Mouse (Mus musculus): ENCODE results near the gene Dnah10.
A peak's percentile ranks its signal among the peaks of the same experiment; 100 is the strongest.
"Not testable (repeated sequence)": the region's sequence is repeated elsewhere in the genome, so short reads cannot be mapped to it uniquely, and the experiment has no call there.

The Dnah10 gene

GRCm38 (mm10) chr5:124724997-124725396, at the start of gene Dnah10:
Gene Dnah10 (plus strand): TSS chr5:124725085.
- no peak for DNase-seq (ENCODE audit: low spot score in 2 of 2)

- DNase-seq (ENCODE audit: low spot score in 2 of 2) = no peak
Measured at GRCm38 (mm10) chr5:124713741-124714140, 11.1 kb upstream of the Dnah10 start.

- DNase-seq (ENCODE audit: low spot score in 2 of 2) = no peak
Measured at GRCm38 (mm10) chr5:124715135-124715534, 9.8 kb upstream of the Dnah10 start.

- DNase-seq (ENCODE audit: low spot score in 2 of 2) = no peak
Measured at GRCm38 (mm10) chr5:124717969-124718368, 6.9 kb upstream of the Dnah10 start.

- DNase-seq (ENCODE audit: low spot score in 2 of 2) = no peak
Measured at GRCm38 (mm10) chr5:124718396-124718795, 6.5 kb upstream of the Dnah10 start.

- DNase-seq (ENCODE audit: low spot score in 2 of 2) = no peak
Measured at GRCm38 (mm10) chr5:124723125-124723524, 1.8 kb upstream of the Dnah10 start.

GRCm38 (mm10) chr5:124729662-124730206, 4.8 kb downstream of the Dnah10 start:
- DNase-seq (ENCODE audit: low spot score in 2 of 2) = no peak

- no peak for DNase-seq (ENCODE audit: low spot score in 2 of 2)
Measured at GRCm38 (mm10) chr5:124733961-124734360, 9.1 kb downstream of the Dnah10 start.

GRCm38 (mm10) chr5:124741898-124742599, 17.2 kb downstream of the Dnah10 start:
- no peak for DNase-seq (ENCODE audit: low spot score in 2 of 2)

GRCm38 (mm10) chr5:124743841-124744240, 19.0 kb downstream of the Dnah10 start:
- DNase-seq (ENCODE audit: low spot score in 2 of 2) = no peak

- DNase-seq (ENCODE audit: low spot score in 2 of 2) = no peak
Measured at GRCm38 (mm10) chr5:124746220-124746619, 21.3 kb downstream of the Dnah10 start.

GRCm38 (mm10) chr5:124748296-124748695, 23.4 kb downstream of the Dnah10 start:
- no peak for DNase-seq (ENCODE audit: low spot score in 2 of 2)

- DNase-seq (ENCODE audit: low spot score in 2 of 2) = no peak
Measured at GRCm38 (mm10) chr5:124751656-124752055, 26.8 kb downstream of the Dnah10 start.

GRCm38 (mm10) chr5:124761011-124761410, 36.1 kb downstream of the Dnah10 start:
- DNase-seq (ENCODE audit: low spot score in 2 of 2) = no peak

GRCm38 (mm10) chr5:124761787-124762186, 36.9 kb downstream of the Dnah10 start:
- DNase-seq (ENCODE audit: low spot score in 2 of 2) = no peak

- DNase-seq (ENCODE audit: low spot score in 2 of 2) = no peak
Measured at GRCm38 (mm10) chr5:124774552-124774951, 49.7 kb downstream of the Dnah10 start.

GRCm38 (mm10) chr5:124776289-124776688, 51.4 kb downstream of the Dnah10 start:
- DNase-seq (ENCODE audit: low spot score in 2 of 2) = not testable (repeated sequence)

GRCm38 (mm10) chr5:124777178-124777709, 52.4 kb downstream of the Dnah10 start:
- DNase-seq (ENCODE audit: low spot score in 2 of 2) = peak; percentile 53 to 61

GRCm38 (mm10) chr5:124779926-124780325, 55.0 kb downstream of the Dnah10 start:
- DNase-seq (ENCODE audit: low spot score in 2 of 2) = no peak

GRCm38 (mm10) chr5:124781696-124782095, 56.8 kb downstream of the Dnah10 start:
- DNase-seq (ENCODE audit: low spot score in 2 of 2) = no peak

- no peak for DNase-seq (ENCODE audit: low spot score in 2 of 2)
Measured at GRCm38 (mm10) chr5:124785650-124786049, 60.8 kb downstream of the Dnah10 start.

GRCm38 (mm10) chr5:124792112-124792511, 67.2 kb downstream of the Dnah10 start:
- DNase-seq (ENCODE audit: low spot score in 2 of 2) = no peak

GRCm38 (mm10) chr5:124809708-124810366, 85.0 kb downstream of the Dnah10 start:
- DNase-seq (ENCODE audit: low spot score in 2 of 2) = no peak
